Mouse (Mus musculus) spleen, postnatal 36 days (tissue): ENCODE measurements around the gene Znhit2.

Experiments
- DNase-seq, 2 experiments: peaks; one replicate each; pipeline ENCODE4 v3.0.0; 2022; ENCODE audit warnings: low spot score in 2 of 2, mixed read lengths in 1 of 2

Gene Znhit2

GRCm38 (mm10) chr19:6061021-6061533 lies at the start of gene Znhit2:
TSS of gene Znhit2 (plus strand) at chr19:6061192.
- DNase-seq: peak; percentile 94 to 96

GRCm38 (mm10) chr19:6013691-6014090 lies 47.3 kb upstream of the Znhit2 start:
- DNase-seq: no peak

GRCm38 (mm10) chr19:6014991-6015510 lies 45.9 kb upstream of the Znhit2 start:
- DNase-seq: peak; percentile 66 to 71

GRCm38 (mm10) chr19:6015511-6016315 lies 45.3 kb upstream of the Znhit2 start, which contains the start of gene Capn1:
TSS of gene Capn1 (minus strand) at chr19:6015897.
- DNase-seq: peak; percentile 62 to 67

- DNase-seq: no peak
Measured at GRCm38 (mm10) chr19:6016532-6016931, 44.5 kb upstream of the Znhit2 start.

GRCm38 (mm10) chr19:6018142-6019089 lies 42.6 kb upstream of the Znhit2 start:
- DNase-seq: peak; percentile 82 to 89

GRCm38 (mm10) chr19:6020276-6020675 lies 40.7 kb upstream of the Znhit2 start:
- no peak for DNase-seq

GRCm38 (mm10) chr19:6023059-6023458 lies 37.9 kb upstream of the Znhit2 start:
- no peak for DNase-seq

GRCm38 (mm10) chr19:6023930-6024329 lies 37.1 kb upstream of the Znhit2 start:
- DNase-seq: no peak

- DNase-seq: no peak
Measured at GRCm38 (mm10) chr19:6028991-6029390, 32.0 kb upstream of the Znhit2 start.

- no peak for DNase-seq
Measured at GRCm38 (mm10) chr19:6029426-6029825, 31.6 kb upstream of the Znhit2 start.

- no peak for DNase-seq
Measured at GRCm38 (mm10) chr19:6030520-6031280, 30.3 kb upstream of the Znhit2 start.

- DNase-seq: no peak
Measured at GRCm38 (mm10) chr19:6035966-6036585, 24.9 kb upstream of the Znhit2 start.

- DNase-seq: no peak
Measured at GRCm38 (mm10) chr19:6037695-6038094, 23.3 kb upstream of the Znhit2 start.

- no peak for DNase-seq
Measured at GRCm38 (mm10) chr19:6038326-6038725, 22.7 kb upstream of the Znhit2 start.

GRCm38 (mm10) chr19:6040002-6040401 lies 21.0 kb upstream of the Znhit2 start:
- DNase-seq: no peak

- no peak for DNase-seq
Measured at GRCm38 (mm10) chr19:6042293-6042692, 18.7 kb upstream of the Znhit2 start.

- peak in 1 of 2 experiments; percentile 42 for DNase-seq
Measured at GRCm38 (mm10) chr19:6044102-6044501, 16.9 kb upstream of the Znhit2 start.

- DNase-seq: peak; percentile 63 to 73
Measured at GRCm38 (mm10) chr19:6045366-6046293, 15.4 kb upstream of the Znhit2 start.
